Mouse (Mus musculus) ZHBTc4 (cell line): ENCODE measurements around the gene Fam53b.

ENCODE experiments used
- DNase-seq: peaks from one replicate; pipeline ENCODE4 v3.0.0-alpha.2; 2011; ENCODE audit warnings: low read depth, low spot score

The Fam53b gene

GRCm38 (mm10) chr7:132790447-132791219, 23.1 kb downstream of the Fam53b start:
- no peak for DNase-seq

- no peak for DNase-seq
Observed at GRCm38 (mm10) chr7:132788826-132789225, 24.9 kb downstream of the Fam53b start.

GRCm38 (mm10) chr7:132787496-132788190, 26.0 kb downstream of the Fam53b start:
- DNase-seq: no peak

- DNase-seq: no peak
Observed at GRCm38 (mm10) chr7:132787022-132787421, 26.7 kb downstream of the Fam53b start.

GRCm38 (mm10) chr7:132786522-132786921, 27.2 kb downstream of the Fam53b start:
- no peak for DNase-seq

GRCm38 (mm10) chr7:132786011-132786410, 27.7 kb downstream of the Fam53b start:
- DNase-seq: no peak

GRCm38 (mm10) chr7:132784101-132784500, 29.6 kb downstream of the Fam53b start:
- DNase-seq: no peak

- DNase-seq: no peak
Observed at GRCm38 (mm10) chr7:132781850-132782249, 31.8 kb downstream of the Fam53b start.

GRCm38 (mm10) chr7:132781130-132781814, 32.4 kb downstream of the Fam53b start:
- DNase-seq: peak; percentile 42

GRCm38 (mm10) chr7:132780611-132781010, 33.1 kb downstream of the Fam53b start:
- peak; percentile 94 for DNase-seq

- DNase-seq: no peak
Observed at GRCm38 (mm10) chr7:132778630-132779029, 35.1 kb downstream of the Fam53b start.

GRCm38 (mm10) chr7:132777728-132778453, 35.8 kb downstream of the Fam53b start:
- no peak for DNase-seq

- no peak for DNase-seq
Observed at GRCm38 (mm10) chr7:132777117-132777516, 36.6 kb downstream of the Fam53b start.

- peak; percentile 88 for DNase-seq
Observed at GRCm38 (mm10) chr7:132776338-132777111, 37.2 kb downstream of the Fam53b start.

GRCm38 (mm10) chr7:132775922-132776321, 37.8 kb downstream of the Fam53b start:
- no peak for DNase-seq

GRCm38 (mm10) chr7:132775333-132775732, 38.4 kb downstream of the Fam53b start:
- DNase-seq: no peak

GRCm38 (mm10) chr7:132773011-132773705, 40.5 kb downstream of the Fam53b start:
- DNase-seq: no peak

- no peak for DNase-seq
Observed at GRCm38 (mm10) chr7:132772440-132772839, 41.2 kb downstream of the Fam53b start.

GRCm38 (mm10) chr7:132768498-132769344, 45.0 kb downstream of the Fam53b start:
- DNase-seq: no peak
